Mouse (Mus musculus) hindbrain, embryonic 10.5 days (tissue): Measurements from ENCODE around the gene Amotl1. TPM values are rescaled to one million over a fixed set of nuclear protein-coding genes. Genes with fewer than 3 reads are reported as not detected.
A peak's percentile ranks its signal among the peaks of the same experiment; 100 is the strongest.
"Not testable (repeated sequence)": the region's sequence is repeated elsewhere in the genome, so short reads cannot be mapped to it uniquely, and the experiment has no call there.

Experiments used
- DNase-seq: peaks from one replicate; pipeline ENCODE4 v3.0.0-alpha.2; 2017; ENCODE audit warnings: low spot score
- H3K27ac ChIP-seq: fragments of 300-500 bp; sonication (generic); 2 replicates; pipeline ENCODE4 v1.5.1; 2016; ENCODE audit warnings: mild to moderate bottlenecking, moderate library complexity
- H3K27me3 ChIP-seq: fragments of 300-500 bp; sonication (generic); 2 replicates; pipeline ENCODE4 v1.6.1; 2016; ENCODE audit warnings: mild to moderate bottlenecking; ENCODE audit not compliant: poor library complexity, insufficient read depth, severe bottlenecking
- H3K36me3 ChIP-seq: fragments of 300-500 bp; sonication (generic); 2 replicates; pipeline ENCODE4 v1.6.1; 2016; ENCODE audit warnings: mild to moderate bottlenecking, moderate library complexity
- H3K4me1 ChIP-seq: fragments of 300-500 bp; sonication (generic); replicated peaks from 2 replicates; pipeline ENCODE4 v1.6.1; 2016; ENCODE audit warnings: mild to moderate bottlenecking
- H3K4me3 ChIP-seq: fragments of 300-500 bp; sonication (generic); 2 replicates; pipeline ENCODE4 v1.5.1; 2016; ENCODE audit warnings: mild to moderate bottlenecking, moderate library complexity
- H3K9me3 ChIP-seq: fragments of 300-500 bp; sonication (generic); 2 replicates; pipeline ENCODE4 v1.6.1; 2016; ENCODE audit warnings: mild to moderate bottlenecking, moderate library complexity
- WGBS: fragments of 180-500 bp; shearing (Covaris S2); methylation state at CpG from one replicate; pipeline ENCODE4 v1.1.7; 2016; 5-methylcytosine and 5-hydroxymethylcytosine counted together
- polyA plus RNA-seq: library from polyadenylated mRNA; unstranded; fragments of >200 nt; fragmentation: Nextera tagmentation; extraction: Ambion mirVana; gene quantifications from 2 replicates; pipeline ENCODE4 v1.2.1, GENCODE M21; 2016

The Amotl1 gene
- polyA plus RNA-seq, 1 experiment from 2014 or later = 12.8 TPM

DNA sequence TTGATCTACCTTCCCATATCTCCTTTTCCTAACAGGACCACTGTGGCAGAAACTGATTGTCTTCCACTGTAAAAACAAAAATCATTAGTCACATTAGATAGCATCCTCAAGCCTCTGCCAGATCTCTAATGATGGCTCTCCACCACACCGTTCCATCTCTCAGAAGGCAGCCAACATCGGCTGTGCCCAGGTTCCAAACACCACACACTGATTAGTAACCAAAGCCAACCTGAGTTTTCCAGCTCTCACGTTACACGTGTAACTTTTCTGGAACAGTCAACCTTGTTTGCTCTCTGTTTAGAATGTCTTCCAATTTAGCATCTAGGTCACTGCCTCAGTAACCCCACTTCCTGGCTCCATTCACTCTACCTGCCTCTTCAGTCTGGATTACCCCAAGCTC lies 51.0 kb downstream of the Amotl1 start:
- Histone ChIP-seq H3K4me3 (no peak overlapping the region), H3K27ac (no peak overlapping the region), H3K27me3 (no peaks in the 10 kb centered on the region), H3K9me3 (no peaks in the 10 kb centered on the region), H3K36me3 (peaks cover 81% of the 10 kb centered on the region), H3K4me1 (no peaks in the 10 kb centered on the region)
- DNase-seq = no peak
- 93% methylated on average over 4 of the region's 4 CpGs for WGBS

GRCm38 (mm10) chr9:14590666-14591065 lies 54.2 kb downstream of the Amotl1 start:
- WGBS = 90% methylated on average over 7 of the region's 7 CpGs
- Histone ChIP-seq H3K4me1 (peaks cover 10% of the 10 kb centered on the region), H3K36me3 (peaks cover 71% of the 10 kb centered on the region), H3K27me3 (no peaks in the 10 kb centered on the region), H3K9me3 (no peaks in the 10 kb centered on the region), H3K4me3 (no peak overlapping the region), H3K27ac (no peak overlapping the region)
- DNase-seq = no peak

DNA sequence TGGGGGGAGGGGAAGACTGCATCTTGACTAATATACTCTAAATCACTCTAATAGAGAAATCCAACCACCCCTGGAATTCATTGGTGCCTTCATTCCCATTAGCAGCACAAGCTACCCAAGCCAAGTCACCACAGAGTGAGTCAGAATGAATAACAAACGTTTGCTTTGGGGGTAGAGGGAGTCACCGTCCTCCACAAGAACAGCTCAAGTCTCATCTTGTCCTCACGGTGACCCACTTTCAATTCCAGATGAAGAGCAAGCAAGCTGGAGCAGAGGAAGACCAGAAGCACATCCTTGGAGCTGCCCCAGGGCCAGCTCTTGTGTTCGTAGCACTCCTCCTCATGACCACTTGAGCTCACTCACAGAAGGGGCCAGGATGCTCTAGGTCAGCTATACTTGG lies 56.2 kb downstream of the Amotl1 start:
- H3K27me3 ChIP-seq = no peaks in the 10 kb centered on the region
- H3K36me3 ChIP-seq = peaks cover 52% of the 10 kb centered on the region
- H3K4me3 ChIP-seq = no peak overlapping the region
- DNase-seq = no peak
- H3K9me3 ChIP-seq = no peaks in the 10 kb centered on the region
- no peak overlapping the region for H3K27ac ChIP-seq
- H3K4me1 ChIP-seq = peaks cover 22% of the 10 kb centered on the region
- WGBS = 78% methylated on average over 4 of the region's 4 CpGs

- 51% methylated on average over 1 of the region's 1 CpGs for WGBS
- no peaks in the 10 kb centered on the region for H3K9me3 ChIP-seq
- H3K4me3 ChIP-seq = no peak overlapping the region
- no peak overlapping the region for H3K27ac ChIP-seq
- H3K4me1 ChIP-seq = peaks cover 22% of the 10 kb centered on the region
- H3K27me3 ChIP-seq = no peaks in the 10 kb centered on the region
- DNase-seq = peak; percentile 15
- H3K36me3 ChIP-seq = peaks cover 37% of the 10 kb centered on the region
Observed at GRCm38 (mm10) chr9:14585702-14586101, 59.2 kb downstream of the Amotl1 start.

- no peaks in the 10 kb centered on the region for H3K4me1 ChIP-seq
- H3K27me3 ChIP-seq = no peaks in the 10 kb centered on the region
- DNase-seq = no peak
- H3K27ac ChIP-seq = no peak overlapping the region
- WGBS = 96% methylated on average over 4 of the region's 4 CpGs
- H3K36me3 ChIP-seq = peaks cover 68% of the 10 kb centered on the region
- H3K9me3 ChIP-seq = no peaks in the 10 kb centered on the region
- H3K4me3 ChIP-seq = no peak overlapping the region
Observed at GRCm38 (mm10) chr9:14578960-14579359, 65.9 kb downstream of the Amotl1 start.

DNA sequence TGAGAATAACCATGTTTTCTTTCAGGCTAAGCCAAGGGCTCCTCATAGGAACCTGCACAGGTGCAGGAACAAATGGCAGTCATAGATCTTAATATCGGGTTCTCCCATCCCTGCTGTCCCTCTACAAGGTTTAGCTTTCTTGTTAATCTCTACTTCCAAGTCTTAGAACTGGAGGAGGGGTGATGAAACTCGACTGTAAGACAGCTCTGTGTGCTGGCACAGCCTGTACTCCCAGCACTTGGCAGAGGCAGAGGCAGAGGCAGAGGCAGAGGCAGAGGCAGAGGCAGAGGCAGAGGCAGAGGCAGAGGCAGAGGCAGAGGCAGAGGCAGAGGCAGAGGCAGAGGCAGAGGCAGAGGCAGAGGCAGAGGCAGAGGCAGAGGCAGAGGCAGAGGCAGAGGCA lies 68.5 kb downstream of the Amotl1 start:
- not testable (repeated sequence) for H3K4me1 ChIP-seq, DNase-seq, H3K4me3 ChIP-seq, H3K9me3 ChIP-seq, H3K27me3 ChIP-seq, H3K27ac ChIP-seq
- H3K36me3 ChIP-seq = peaks cover 84% of the 10 kb centered on the region
- WGBS = 84% methylated on average over 2 of the region's 2 CpGs

DNA sequence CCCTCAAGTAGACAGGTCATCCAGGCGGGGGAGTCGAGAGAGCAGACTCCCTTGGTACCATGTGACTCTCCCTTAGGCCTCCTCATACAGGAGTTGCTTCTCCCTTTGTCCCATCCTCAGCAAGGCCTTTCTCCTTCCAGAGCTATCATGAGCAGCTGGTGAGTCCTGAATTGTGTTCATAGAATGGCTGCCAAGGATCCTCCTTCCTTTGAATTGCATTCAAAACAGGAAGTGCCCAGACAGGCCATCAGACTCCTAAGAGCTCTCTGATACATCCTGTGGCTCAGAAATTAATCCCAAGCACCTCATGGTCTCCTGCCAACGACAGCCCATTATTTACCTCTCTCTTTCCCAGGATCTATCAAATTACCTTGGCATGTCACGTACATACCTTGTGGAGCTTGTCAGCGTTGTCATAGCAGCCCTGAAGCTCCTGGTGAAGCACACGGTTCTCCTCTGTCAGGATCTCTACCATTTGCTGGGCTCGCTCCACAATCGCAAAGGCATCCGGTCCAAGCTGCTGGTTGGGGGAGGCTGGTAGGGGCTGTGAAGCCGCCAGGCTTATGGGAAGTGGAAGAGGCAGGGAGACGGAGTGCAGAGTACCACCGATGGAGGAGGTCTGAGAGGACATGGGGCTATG lies 70.0 kb downstream of the Amotl1 start:
- H3K4me3 ChIP-seq = no peak overlapping the region
- H3K9me3 ChIP-seq = no peaks in the 10 kb centered on the region
- no peak overlapping the region for H3K27ac ChIP-seq
- H3K36me3 ChIP-seq = peaks cover 86% of the 10 kb centered on the region
- 85% methylated on average over 12 of the region's 12 CpGs for WGBS
- no peaks in the 10 kb centered on the region for H3K4me1 ChIP-seq
- H3K27me3 ChIP-seq = no peaks in the 10 kb centered on the region
- no peak for DNase-seq

DNA sequence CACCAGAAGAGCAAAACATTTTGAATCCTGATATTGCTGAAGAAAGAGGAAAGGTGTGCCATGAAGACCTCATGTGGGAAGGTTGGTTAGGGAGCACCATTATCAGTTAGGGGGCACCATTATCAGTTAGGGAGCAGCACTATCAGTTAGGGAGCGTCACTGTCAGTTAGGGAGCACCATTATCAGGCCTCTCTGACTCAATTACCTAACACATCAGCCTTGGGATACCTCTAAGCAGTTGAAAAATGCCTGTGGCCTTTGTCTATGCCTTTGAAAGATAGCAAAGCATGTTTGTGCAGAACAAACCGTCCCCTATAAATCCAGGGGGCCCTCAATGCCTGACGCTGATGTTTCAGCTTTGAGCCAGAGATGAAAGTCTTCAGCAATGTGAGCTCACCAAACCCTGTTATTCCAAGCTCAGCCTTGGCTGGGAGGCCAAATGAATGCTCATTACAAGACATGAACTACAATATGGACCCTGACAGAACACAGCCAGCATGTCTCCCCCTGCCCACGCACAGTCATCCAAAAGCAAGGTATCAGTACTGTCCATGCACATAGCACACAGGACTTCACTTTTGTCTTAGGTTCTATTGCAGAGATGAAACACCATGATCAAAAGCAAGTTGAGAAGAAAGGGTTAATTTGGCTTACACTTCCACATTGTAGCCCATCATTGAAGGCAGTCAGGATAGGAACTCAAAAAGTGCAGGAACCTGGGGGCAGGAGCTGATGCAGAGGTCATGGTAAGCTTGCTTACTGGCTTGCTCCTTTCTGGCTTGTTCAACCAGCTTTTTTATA lies 75.5 kb downstream of the Amotl1 start:
- H3K27ac ChIP-seq = no peak overlapping the region
- no peaks in the 10 kb centered on the region for H3K27me3 ChIP-seq
- no peak for DNase-seq
- H3K36me3 ChIP-seq = peaks cover 92% of the 10 kb centered on the region
- WGBS = 92% methylated on average over 4 of the region's 4 CpGs
- no peak overlapping the region for H3K4me3 ChIP-seq
- H3K9me3 ChIP-seq = no peaks in the 10 kb centered on the region
- H3K4me1 ChIP-seq = no peaks in the 10 kb centered on the region

GRCm38 (mm10) chr9:14568487-14568886 lies 76.4 kb downstream of the Amotl1 start:
- no peak overlapping the region for H3K4me3 ChIP-seq
- H3K27ac ChIP-seq = no peak overlapping the region
- no peaks in the 10 kb centered on the region for H3K27me3 ChIP-seq
- WGBS = 76% methylated on average over 2 of the region's 2 CpGs
- peaks cover 93% of the 10 kb centered on the region for H3K36me3 ChIP-seq
- DNase-seq = no peak
- H3K9me3 ChIP-seq = no peaks in the 10 kb centered on the region
- no peaks in the 10 kb centered on the region for H3K4me1 ChIP-seq

GRCm38 (mm10) chr9:14564486-14564885 lies 80.4 kb downstream of the Amotl1 start:
- H3K4me1 ChIP-seq = peaks cover 7% of the 10 kb centered on the region; the same call in 1 of the 2 replicates
- H3K9me3 ChIP-seq = no peaks in the 10 kb centered on the region
- H3K36me3 ChIP-seq = peaks cover 92% of the 10 kb centered on the region
- H3K27me3 ChIP-seq = no peaks in the 10 kb centered on the region
- 92% methylated on average over 3 of the region's 3 CpGs for WGBS
- no peak for DNase-seq
- H3K4me3 ChIP-seq = no peak overlapping the region
- no peak overlapping the region for H3K27ac ChIP-seq

- H3K27ac ChIP-seq = no peak overlapping the region
- H3K9me3 ChIP-seq = no peaks in the 10 kb centered on the region
- 91% methylated on average over 7 of the region's 7 CpGs for WGBS
- no peak for DNase-seq
- H3K36me3 ChIP-seq = peaks cover 89% of the 10 kb centered on the region
- peaks cover 7% of the 10 kb centered on the region; the same call in 1 of the 2 replicates for H3K4me1 ChIP-seq
- no peaks in the 10 kb centered on the region for H3K27me3 ChIP-seq
- H3K4me3 ChIP-seq = no peak overlapping the region
Observed at GRCm38 (mm10) chr9:14563351-14563750, 81.5 kb downstream of the Amotl1 start.

- DNase-seq = no peak
- 54% methylated on average over 4 of the region's 4 CpGs for WGBS
- no peaks in the 10 kb centered on the region for H3K9me3 ChIP-seq
- no peak overlapping the region for H3K4me3 ChIP-seq
- peaks cover 7% of the 10 kb centered on the region; the same call in 1 of the 2 replicates for H3K4me1 ChIP-seq
- H3K27me3 ChIP-seq = no peaks in the 10 kb centered on the region
- H3K36me3 ChIP-seq = peaks cover 96% of the 10 kb centered on the region
- no peak overlapping the region for H3K27ac ChIP-seq
Observed at GRCm38 (mm10) chr9:14560545-14560944, 84.3 kb downstream of the Amotl1 start.

GRCm38 (mm10) chr9:14559996-14560395 lies 84.9 kb downstream of the Amotl1 start:
- no peak overlapping the region for H3K27ac ChIP-seq
- peaks cover 96% of the 10 kb centered on the region for H3K36me3 ChIP-seq
- H3K9me3 ChIP-seq = no peaks in the 10 kb centered on the region
- peaks cover 7% of the 10 kb centered on the region; the same call in 1 of the 2 replicates for H3K4me1 ChIP-seq
- WGBS = 89% methylated on average over 9 of the region's 9 CpGs
- no peak for DNase-seq
- no peaks in the 10 kb centered on the region for H3K27me3 ChIP-seq
- H3K4me3 ChIP-seq = no peak overlapping the region
